Mouse (Mus musculus) cerebellum, adult 9-10 months (tissue): ENCODE data around the gene Eftud2.

Experiments
- DNase-seq: peaks from one replicate; pipeline ENCODE4 v3.0.0; 2022

Eftud2 gene

DNA sequence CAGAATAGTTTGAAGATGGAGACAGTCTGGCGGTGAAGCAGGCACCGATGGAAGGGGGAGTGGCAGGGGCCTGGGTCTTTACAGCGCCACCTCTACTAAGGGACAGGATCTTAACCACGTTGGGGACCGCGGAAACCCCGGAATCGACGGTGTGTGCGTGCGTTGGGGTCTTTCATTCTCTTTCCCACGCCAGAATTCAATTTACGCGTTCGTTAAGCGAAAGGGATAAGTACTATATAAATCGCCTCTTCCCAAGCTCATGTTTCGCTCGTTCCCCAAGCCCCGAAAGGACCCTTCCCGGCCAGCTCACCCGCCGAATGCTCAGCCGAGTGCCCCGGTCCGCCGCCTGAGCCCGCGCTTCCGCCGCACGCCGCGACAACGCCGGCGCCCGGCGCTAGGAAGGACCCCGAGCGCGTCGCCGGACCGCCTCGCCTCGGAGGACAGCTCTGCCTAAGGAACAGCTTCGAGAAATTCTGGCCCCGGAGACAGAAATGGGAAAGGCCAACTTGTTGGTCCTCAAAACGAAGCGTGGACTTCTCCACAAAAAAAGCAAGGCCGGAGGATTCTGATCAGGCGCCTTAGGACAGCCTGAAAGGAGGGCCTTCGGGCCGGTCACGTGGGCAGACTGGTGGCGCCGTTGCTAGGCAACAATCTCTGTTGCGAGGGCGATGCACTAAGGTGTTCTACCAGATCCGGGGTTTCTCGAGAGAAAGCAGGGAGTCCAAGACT is at the start of gene Eftud2, which contains the start of gene Ccdc103:
Gene Eftud2, minus strand, starts transcription at position 401 of the 729 bp plus-strand sequence.
Gene Ccdc103, plus strand, starts transcription at position 620 of the 729 bp plus-strand sequence.
- DNase-seq: peak; percentile 95

DNA sequence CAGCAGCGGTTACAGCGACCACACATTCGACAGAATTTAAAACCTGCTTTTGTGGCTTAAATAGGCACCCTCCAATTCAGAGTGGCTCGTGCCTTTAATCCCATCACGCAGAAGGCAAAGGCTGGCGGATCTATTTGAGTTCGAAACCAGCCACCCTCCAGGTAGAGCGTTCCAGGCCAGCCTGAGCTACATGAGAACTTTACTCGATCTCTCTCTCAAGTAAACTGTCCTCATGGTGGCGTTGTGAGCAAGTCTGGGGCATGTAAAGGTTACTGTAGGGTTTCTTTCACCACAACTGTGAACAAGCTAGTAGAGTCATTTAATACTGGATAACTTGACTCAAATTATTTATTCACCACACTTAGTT is 44.5 kb upstream of the Eftud2 start:
- DNase-seq: no peak

DNA sequence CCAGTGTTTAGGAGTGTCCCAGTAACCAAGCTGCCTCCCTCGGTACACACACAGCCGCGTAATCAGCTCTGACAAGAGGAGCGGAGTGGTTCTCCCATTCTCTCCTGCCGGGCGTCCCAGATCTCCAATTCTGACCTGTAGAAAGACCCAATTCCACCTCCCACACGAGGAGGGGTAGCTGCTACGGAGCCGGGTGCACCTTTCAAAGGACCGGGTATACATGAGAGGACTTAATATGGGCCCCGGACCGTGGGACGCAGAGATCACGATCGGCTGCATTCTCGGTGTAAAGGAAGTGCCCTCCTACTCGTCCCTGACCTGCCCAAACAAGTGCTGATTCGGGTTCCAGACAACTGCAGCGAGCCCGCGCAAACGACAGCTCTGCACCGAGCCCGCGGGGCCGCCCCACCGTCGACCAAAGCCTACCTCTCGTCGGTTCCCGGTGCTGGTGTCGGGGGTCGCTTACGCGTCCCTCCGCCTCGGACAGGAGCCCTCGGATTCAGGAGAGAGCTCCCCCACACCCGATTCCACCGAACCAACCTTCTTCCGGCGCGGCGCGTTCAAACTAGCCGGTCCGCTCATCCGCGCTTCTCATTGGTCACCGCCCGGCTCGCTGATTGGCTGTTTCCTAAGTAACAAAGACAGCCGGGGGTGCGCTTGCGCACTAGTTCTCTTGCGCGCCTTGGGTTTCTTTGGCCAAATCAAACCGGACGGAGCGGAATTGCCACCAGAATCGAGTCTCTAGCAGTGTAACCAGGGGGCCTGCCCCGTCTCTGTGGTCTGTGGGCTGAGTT is 44.0 kb upstream of the Eftud2 start, which contains the start of gene Kif18b:
Gene Kif18b, minus strand, starts transcription at position 568 of the 794 bp plus-strand sequence.
- peak; percentile 93 for DNase-seq

GRCm38 (mm10) chr11:102921491-102921890 is 40.7 kb upstream of the Eftud2 start:
- DNase-seq: no peak

- DNase-seq: no peak
Observed at GRCm38 (mm10) chr11:102918077-102918476, 37.3 kb upstream of the Eftud2 start.

GRCm38 (mm10) chr11:102915380-102915779 is 34.6 kb upstream of the Eftud2 start:
- DNase-seq: no peak

DNA sequence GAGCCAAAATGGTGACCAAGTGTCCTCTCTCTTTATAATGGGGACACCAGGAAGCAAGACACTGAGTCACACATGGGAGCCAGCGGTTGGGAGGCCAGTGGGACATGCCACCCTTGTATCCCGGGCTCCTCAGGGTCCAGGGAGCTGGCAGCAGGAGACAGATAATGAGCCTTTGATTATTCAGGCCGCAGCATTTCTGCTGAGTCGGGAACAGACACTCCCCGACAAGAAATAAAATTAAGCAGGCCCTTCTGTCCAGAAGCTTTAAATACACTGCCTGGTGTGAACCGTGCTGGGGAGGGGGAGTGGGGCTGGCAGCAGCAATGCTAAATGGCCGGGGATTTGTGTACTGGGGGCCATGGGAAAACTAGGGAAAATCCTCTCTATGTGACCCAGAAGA is 30.6 kb upstream of the Eftud2 start:
- DNase-seq: no peak

GRCm38 (mm10) chr11:102903654-102904053 is 22.9 kb upstream of the Eftud2 start:
- DNase-seq: no peak

DNA sequence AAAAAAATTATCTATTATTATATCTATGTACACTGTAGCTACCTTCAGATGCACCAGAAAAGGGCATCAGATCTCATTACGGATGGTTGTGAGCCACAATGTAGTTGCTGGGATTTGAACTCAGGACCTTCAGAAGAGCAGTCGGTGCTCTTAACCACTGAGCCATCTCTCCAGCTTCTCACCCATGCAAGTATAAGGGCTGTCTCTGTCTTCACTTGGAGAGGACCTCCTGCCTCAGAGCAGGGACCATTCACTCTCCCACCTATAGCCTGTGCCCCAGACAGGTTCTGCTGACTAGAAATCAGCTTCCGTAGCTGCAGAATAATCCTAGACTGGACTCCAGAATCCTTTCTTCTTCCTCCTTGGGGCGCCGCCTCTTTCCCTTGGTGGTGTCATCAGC is 21.3 kb upstream of the Eftud2 start:
- no peak for DNase-seq

GRCm38 (mm10) chr11:102901199-102901598 is 20.4 kb upstream of the Eftud2 start:
- DNase-seq: no peak

GRCm38 (mm10) chr11:102900763-102901162 is 20.0 kb upstream of the Eftud2 start, which contains the start of gene Gfap:
TSS of gene Gfap (minus strand) at chr11:102900912.
- peak; percentile 87 for DNase-seq

DNA sequence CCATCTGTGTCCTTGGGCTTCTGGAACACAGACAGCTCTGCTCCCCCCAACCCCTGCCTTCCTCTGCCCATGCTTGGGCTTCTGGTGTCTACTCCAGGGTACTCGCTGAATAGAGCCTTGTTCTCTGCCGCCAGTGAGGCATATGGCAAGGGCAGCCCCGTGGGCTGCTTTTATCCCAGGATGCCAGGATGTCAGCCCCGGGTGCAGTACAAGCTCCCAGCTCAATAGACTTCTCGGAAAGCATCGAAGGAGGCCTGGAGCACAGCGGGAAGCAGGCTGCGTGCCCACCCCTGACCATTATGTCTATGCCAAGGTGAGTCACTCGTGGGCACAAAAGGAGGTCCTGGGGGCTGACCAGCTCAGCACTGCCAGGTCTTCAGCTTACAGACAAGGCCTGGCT is 17.6 kb upstream of the Eftud2 start:
- DNase-seq: peak; percentile 81

DNA sequence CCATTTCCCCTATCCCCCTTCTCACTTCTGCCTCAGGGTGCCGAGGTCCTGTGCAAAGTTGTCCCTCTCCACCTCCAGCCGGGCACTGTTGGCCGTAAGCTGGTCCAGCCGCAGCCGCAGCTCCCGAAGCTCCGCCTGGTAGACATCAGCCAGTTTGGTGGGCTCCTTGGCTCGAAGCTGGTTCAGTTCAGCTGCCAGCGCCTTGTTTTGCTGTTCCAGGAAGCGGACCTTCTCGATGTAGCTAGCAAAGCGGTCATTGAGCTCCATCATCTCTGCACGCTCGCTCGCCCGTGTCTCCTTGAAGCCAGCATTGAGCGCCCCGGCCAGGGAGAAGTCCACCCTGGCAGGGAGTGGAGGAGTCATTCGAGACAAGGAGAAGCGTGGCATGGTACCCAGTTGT is 15.9 kb upstream of the Eftud2 start:
- no peak for DNase-seq

- no peak for DNase-seq
Observed at GRCm38 (mm10) chr11:102895779-102896178, 15.0 kb upstream of the Eftud2 start.

- DNase-seq: no peak
Observed at GRCm38 (mm10) chr11:102894716-102895115, 13.9 kb upstream of the Eftud2 start.

GRCm38 (mm10) chr11:102893015-102893651 is 12.3 kb upstream of the Eftud2 start:
- DNase-seq: peak; percentile 73

GRCm38 (mm10) chr11:102890096-102890495 is 9.3 kb upstream of the Eftud2 start:
- no peak for DNase-seq

GRCm38 (mm10) chr11:102888135-102888534 is 7.3 kb upstream of the Eftud2 start:
- no peak for DNase-seq

- DNase-seq: no peak
Observed at GRCm38 (mm10) chr11:102887433-102887832, 6.6 kb upstream of the Eftud2 start.

GRCm38 (mm10) chr11:102884616-102885219 is 3.9 kb upstream of the Eftud2 start, which contains the start of gene Fam187a:
TSS of gene Fam187a (plus strand) at chr11:102885169.
- DNase-seq: no peak

- DNase-seq: peak; percentile 50
Observed at GRCm38 (mm10) chr11:102881314-102882198, 771 bp upstream of the Eftud2 start.

DNA sequence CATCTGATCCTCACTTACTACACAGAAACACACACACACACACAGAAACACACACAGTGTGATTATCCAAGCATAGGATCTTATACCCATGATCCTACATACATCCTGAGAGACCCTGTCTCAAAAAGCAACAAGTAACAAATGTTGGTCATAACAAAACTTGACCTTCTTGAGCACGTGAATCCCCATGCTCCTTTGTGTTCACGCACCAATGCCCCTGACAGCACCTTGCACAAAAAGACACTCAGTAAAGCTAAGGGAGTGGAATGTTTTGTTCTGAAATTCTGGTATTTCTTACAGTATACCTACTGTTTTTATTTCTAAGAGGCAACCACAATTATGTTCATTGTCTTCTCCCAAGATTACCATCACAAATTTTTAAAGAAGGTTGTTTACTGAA is 1.2 kb downstream of the Eftud2 start:
- no peak for DNase-seq
